Mouse (Mus musculus): ENCODE data around the gene Acaa1b. TPM values are rescaled to one million over a fixed set of nuclear protein-coding genes. Genes with fewer than 3 reads are reported as not detected.

Gene Acaa1b
- total RNA-seq, 2 experiments from 2014 or later, result 1.8 TPM

DNA sequence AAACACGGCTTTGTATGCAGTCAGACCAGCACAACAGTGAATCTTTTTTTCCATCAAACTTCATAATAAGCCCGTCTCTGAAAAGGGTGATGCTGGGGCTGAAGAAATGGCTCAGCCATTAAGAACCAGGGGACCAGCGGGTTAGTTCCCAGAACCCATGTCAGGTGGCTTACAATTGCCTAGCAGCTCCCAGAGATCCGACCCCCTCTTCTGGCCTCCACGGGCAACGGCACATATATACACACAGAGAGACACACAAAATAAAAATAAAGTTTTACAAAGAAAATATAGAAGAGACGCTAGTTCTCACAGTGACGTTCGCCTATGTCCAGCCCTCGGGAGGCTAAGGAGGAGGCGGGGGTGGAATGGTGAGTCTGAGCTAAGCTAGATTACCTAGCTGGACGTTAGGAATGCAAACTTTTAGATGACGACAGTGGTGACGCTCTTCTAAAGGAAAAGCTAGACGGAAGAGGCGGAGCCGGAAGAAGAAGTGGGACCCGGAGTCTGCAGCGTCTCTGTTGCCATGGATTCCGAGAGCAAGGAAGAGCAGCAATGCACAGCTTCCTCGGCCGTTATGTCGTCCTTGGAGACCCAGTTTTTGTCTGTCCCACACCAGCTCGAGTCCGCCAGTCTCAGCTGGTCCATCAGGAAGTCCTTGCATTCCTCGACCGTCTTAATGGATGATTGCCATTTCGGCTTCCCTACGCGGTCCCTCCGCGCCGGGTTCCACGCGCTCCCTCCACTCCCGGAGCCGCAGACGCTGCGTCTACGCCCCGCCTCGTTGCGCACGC is 54.7 kb downstream of the Acaa1b start, which contains the start of gene Dlec1:
TSS of gene Dlec1 (plus strand) at position 487 of the 791 bp plus-strand sequence.
- peak; percentile 73 to 81 for DNase-seq (ENCODE audit: extremely low spot score in 1 of 2, low spot score in 2 of 2)
- Histone ChIP-seq H3K27ac (peak within 1 kb of the TSS; percentile 73), H3K4me3 (peak within 1 kb of the TSS; percentile 48)
- intact Hi-C loops (cut with DNase I), result loop anchor here (10.0 kb wide), 1 partner anchor 223 kb away; the partner anchor contains the start of gene Oxsr1
- peak; percentile 37 for TF ChIP-seq CTCF (IDR thresholded peaks at IDR 0.05)

DNA sequence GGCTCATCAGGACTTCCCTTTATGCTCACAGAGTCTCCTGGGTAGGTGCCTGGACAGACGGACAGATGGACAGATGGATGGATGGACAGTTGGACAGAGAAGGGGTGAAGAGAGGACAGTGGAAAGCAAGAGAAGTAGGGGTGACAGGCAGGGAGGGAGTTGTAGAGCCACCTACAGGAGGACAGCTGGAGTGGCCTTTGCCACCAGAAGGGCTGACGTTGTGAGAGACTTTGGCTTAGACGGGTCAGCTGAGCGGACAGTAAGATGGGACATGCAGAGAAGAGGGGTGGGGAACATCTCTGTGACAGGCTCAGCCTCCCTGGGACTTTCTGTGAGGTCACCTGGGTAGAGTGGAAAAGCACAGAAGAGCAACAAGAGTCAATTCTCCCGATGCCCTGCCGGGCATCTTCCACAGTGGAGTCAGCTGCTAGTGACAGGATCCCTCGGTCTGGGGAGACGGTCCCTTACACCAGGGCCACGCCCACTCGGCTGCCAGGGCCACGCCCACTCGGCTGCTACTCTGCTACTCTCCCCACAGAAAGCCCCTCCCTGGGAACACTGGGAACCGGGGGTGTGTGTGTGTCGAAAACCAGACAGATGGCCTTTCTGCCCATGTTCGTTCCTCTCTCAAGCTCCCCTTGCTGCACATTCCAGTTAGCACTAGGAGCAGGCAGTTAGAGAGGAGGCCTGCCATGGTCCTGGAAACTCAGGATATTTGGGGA is 56.6 kb downstream of the Acaa1b start:
- intact Hi-C loops (cut with DNase I), result loop anchor here (10.0 kb wide), 1 partner anchor 224 kb away; the partner anchor contains the start of gene Oxsr1
- peak in 1 of 2 experiments; percentile 48 for DNase-seq (ENCODE audit: extremely low spot score in 1 of 2, low spot score in 2 of 2)
- Histone ChIP-seq H3K4me3 (no peak overlapping the region), H3K27ac (no peak overlapping the region)
- TF ChIP-seq CTCF (IDR thresholded peaks at IDR 0.05), result no peak; the same call in 1 of the 2 replicates

Other genes starting within 250 kb of the Acaa1b start
- gene Ctdspl, start 230.6 kb downstream of the Acaa1b start, total RNA-seq (2021), result 10 to 100 TPM; 33.9 to 37.5 TPM
- 1 to 10 TPM; 8.3 to 8.9 TPM for gene Vill, start 104.3 kb downstream of the Acaa1b start, total RNA-seq (2021)
- 10 to 100 TPM; 15.2 to 16.2 TPM for gene Plcd1, start 63.6 kb downstream of the Acaa1b start, total RNA-seq (2021)
- gene Dlec1, start 54.6 kb downstream of the Acaa1b start, total RNA-seq (2021), result 1 to 10 TPM; 2.8 to 3.8 TPM
- gene Gm47289, start 2.1 kb upstream of the Acaa1b start, total RNA-seq (2021), result not detected
- gene Slc22a13, start 52.0 kb upstream of the Acaa1b start, total RNA-seq (2021), result under 1 TPM in 1 of 2 experiments, not detected in 1; 0.23 TPM
- gene Oxsr1, start 165.3 kb upstream of the Acaa1b start, total RNA-seq (2021), result 10 to 100 TPM; 31.1 to 33.9 TPM
- 10 to 100 TPM; 69.9 to 73.6 TPM for gene Acaa1a, start 182.6 kb upstream of the Acaa1b start, total RNA-seq (2021)
- 1 to 10 TPM; 4.6 to 5.5 TPM for gene Myd88, start 184.3 kb upstream of the Acaa1b start, total RNA-seq (2021)
- 1 to 10 TPM; 4.9 to 5.5 TPM for gene Xylb, start 200.3 kb upstream of the Acaa1b start, total RNA-seq (2021)
- not detected for gene Slc22a14, start 208.5 kb upstream of the Acaa1b start, total RNA-seq (2021)
- gene Acvr2b, start 245.0 kb upstream of the Acaa1b start, total RNA-seq (2021), result 10 to 100 TPM; 16.9 to 19.1 TPM